Mouse (Mus musculus) intestine, embryonic 15.5 days (tissue): ENCODE data around the gene Dtnbp1. TPM values are rescaled to one million over a fixed set of nuclear protein-coding genes. Genes with fewer than 3 reads are reported as not detected.

Source experiments
- polyA plus RNA-seq: library from polyadenylated mRNA; unstranded; fragments of >200 nt; fragmentation: Nextera tagmentation; extraction: Ambion mirVana; gene quantifications from 2 replicates; pipeline ENCODE4 v1.2.1, GENCODE M21; 2015

Dtnbp1 gene
- polyA plus RNA-seq, 1 experiment from 2014 or later = 62.0 TPM

Other genes starting within 250 kb of the Dtnbp1 start
- 0.10 TPM in 1 of 2 replicates, not detected in the other for gene Gm9817, start 76.5 kb upstream of the Dtnbp1 start, polyA plus RNA-seq